Mouse (Mus musculus) CH12.LX (cell line): ENCODE results near the gene Slc7a15.

Source experiments
- CTCF ChIP-seq, 2 experiments: IDR thresholded peaks in 1 of 2; conservative IDR thresholded peaks in 1 of 2; 2 replicates each; pipeline ENCODE4 v1.5.1; 2011 to 2012; ENCODE audit warnings: low read depth in 2 of 2, low read length in 2 of 2, improper control_type of control experiment in 1 of 2, inconsistent platforms in 1 of 2, mild to moderate bottlenecking in 1 of 2, moderate library complexity in 1 of 2
- POLR2A ChIP-seq: IDR thresholded peaks from 2 replicates; pipeline ENCODE4 v1.6.1; 2011; ENCODE audit warnings: low read depth, mild to moderate bottlenecking, improper control_type of control experiment, low read length
- USF1 ChIP-seq: IDR thresholded peaks from 2 replicates; pipeline ENCODE4 v1.6.1; 2014; ENCODE audit warnings: low read depth, mild to moderate bottlenecking, inconsistent platforms, low read length, improper control_type of control experiment

- TF ChIP-seq POLR2A (no peak), USF1 (no peak), CTCF (conservative IDR thresholded peaks at IDR 0.05 in 1 of 2, IDR thresholded peaks at IDR 0.05 in 1 of 2; ENCODE audit: low read depth in 2 of 2, low read length in 2 of 2) (no peak)
These were observed 98.0 kb downstream of the Slc7a15 start for GRCm38 (mm10) chr12:8500597-8501570.
